Mouse (Mus musculus) thymus, postnatal 0 days (tissue): ENCODE data around the gene Mmab. TPM values are rescaled to one million over a fixed set of nuclear protein-coding genes. Genes with fewer than 3 reads are reported as not detected.

Source experiments
- microRNA-seq: library from miRNA; unstranded; fragments of <30 nt; microRNA quantifications from one replicate; pipeline ENCODE4, GENCODE M21; 2016; ENCODE audit warnings: borderline number of aligned reads
- polyA plus RNA-seq: library from polyadenylated mRNA; unstranded; fragments of >200 nt; fragmentation: Nextera tagmentation; extraction: Ambion mirVana; gene quantifications from 2 replicates; pipeline ENCODE4 v1.2.1, GENCODE M21; 2015

The Mmab gene
- polyA plus RNA-seq, 1 experiment from 2014 or later, result 13.1 TPM

Small RNAs within 50 kb of the gene (microRNA-seq; reads per million reads assigned to microRNA genes)
- gene Mir7027, result not detected

Other genes starting within 250 kb of the Mmab start
- 0.05 and 0.13 TPM in 2 replicates for gene Foxn4, start 170.3 kb downstream of the Mmab start, polyA plus RNA-seq
- gene Myo1h, start 154.9 kb downstream of the Mmab start, polyA plus RNA-seq, result 0.27 and 0.55 TPM in 2 replicates
- gene Kctd10, start 63.6 kb downstream of the Mmab start, polyA plus RNA-seq, result 65.6 and 65.8 TPM in 2 replicates
- gene Ube3b, start 63.5 kb downstream of the Mmab start, polyA plus RNA-seq, result 29.4 and 29.7 TPM in 2 replicates
- 23.0 and 23.6 TPM in 2 replicates for gene Mvk, start 209 bp upstream of the Mmab start, polyA plus RNA-seq
- 1.6 and 2.3 TPM in 2 replicates for gene Fam222a, start 124.0 kb upstream of the Mmab start, polyA plus RNA-seq
- 1.1 TPM in 2 replicates for gene Trpv4, start 214.4 kb upstream of the Mmab start, polyA plus RNA-seq
- gene Gltp, start 246.9 kb upstream of the Mmab start, polyA plus RNA-seq, result 134 and 147 TPM in 2 replicates